Mouse (Mus musculus) lung, embryonic 15.5 days (tissue): ENCODE data around the gene Cmss1. TPM values are rescaled to one million over a fixed set of nuclear protein-coding genes. Genes with fewer than 3 reads are reported as not detected.
A peak's percentile ranks its signal among the peaks of the same experiment; 100 is the strongest.

Experiments
- ATAC-seq: fragments of 200-750 bp; cut with Nextera tagmentation; 2 replicates; pipeline ENCODE4 v1.8.0; 2017; ENCODE audit warnings: moderate number of reproducible peaks, borderline replicate concordance; ENCODE audit not compliant: low FRiP score, low TSS enrichment; ENCODE audit errors: extremely low read depth
- H3K27ac ChIP-seq: fragments of 300-500 bp; sonication (generic); 2 replicates; pipeline ENCODE4 v1.5.1; 2015; ENCODE audit warnings: moderate library complexity, mild to moderate bottlenecking, inconsistent platforms
- H3K27me3 ChIP-seq: fragments of 300-500 bp; sonication (generic); 2 replicates; pipeline ENCODE4 v1.6.1; 2015; ENCODE audit warnings: inconsistent platforms
- H3K36me3 ChIP-seq: fragments of 300-500 bp; sonication (generic); 2 replicates; pipeline ENCODE4 v1.6.1; 2015; ENCODE audit warnings: inconsistent platforms
- H3K4me1 ChIP-seq: fragments of 300-500 bp; sonication (generic); 2 replicates; pipeline ENCODE4 v1.6.1; 2015; ENCODE audit warnings: inconsistent platforms
- H3K4me2 ChIP-seq: fragments of 300-500 bp; sonication (generic); 2 replicates; pipeline ENCODE4 v1.6.1; 2015; ENCODE audit warnings: inconsistent platforms, mild to moderate bottlenecking, moderate library complexity
- H3K4me3 ChIP-seq: fragments of 300-500 bp; sonication (generic); 2 replicates; pipeline ENCODE4 v1.5.1; 2015; ENCODE audit warnings: mild to moderate bottlenecking, inconsistent platforms
- H3K9ac ChIP-seq: fragments of 300-500 bp; sonication (generic); 2 replicates; pipeline ENCODE4 v1.6.1; 2015; ENCODE audit warnings: inconsistent platforms
- H3K9me3 ChIP-seq: fragments of 300-500 bp; sonication (generic); 2 replicates; pipeline ENCODE4 v1.6.1; 2016; ENCODE audit warnings: inconsistent platforms
- WGBS: fragments of 180-500 bp; shearing (Covaris S2); methylation state at CpG from one replicate; pipeline ENCODE4 v1.1.7; 2015; 5-methylcytosine and 5-hydroxymethylcytosine counted together
- polyA plus RNA-seq: library from polyadenylated mRNA; unstranded; fragments of >200 nt; fragmentation: Nextera tagmentation; extraction: Ambion mirVana; gene quantifications from 2 replicates; pipeline ENCODE4 v1.2.1, GENCODE M21; 2015

Cmss1 gene
- polyA plus RNA-seq, 1 experiment from 2014 or later, result 55.4 TPM

DNA sequence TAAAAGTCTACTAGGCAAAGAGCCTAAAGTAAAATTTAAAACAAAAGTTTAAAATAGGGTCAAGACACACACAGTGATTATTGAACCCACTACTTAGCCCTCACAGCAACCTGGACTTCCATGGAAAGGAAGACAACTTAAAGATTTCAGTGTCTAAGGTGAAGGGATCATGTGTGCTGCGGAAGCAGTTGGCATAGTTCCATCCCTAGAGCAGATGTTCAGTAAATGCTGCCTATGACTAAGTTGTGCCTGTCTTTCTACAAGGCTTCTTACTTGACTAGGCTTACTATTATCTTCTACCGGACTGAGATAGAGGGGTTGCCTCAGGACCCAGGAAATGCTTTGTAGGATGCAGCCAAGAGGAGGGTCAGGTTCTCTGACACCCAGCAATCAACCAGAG is 50.4 kb downstream of the Cmss1 start:
- no peak for ATAC-seq
- H3K9me3 ChIP-seq, result no peaks in the 10 kb centered on the region
- no peak overlapping the region for H3K4me2 ChIP-seq
- no peak overlapping the region for H3K9ac ChIP-seq
- 0 out of 2 replicates have a peak, but pooled peaks cover 3% of the 10 kb centered on the region for H3K36me3 ChIP-seq
- peaks cover 20% of the 10 kb centered on the region; the same call in 1 of the 2 replicates for H3K4me1 ChIP-seq
- H3K27me3 ChIP-seq, result no peaks in the 10 kb centered on the region
- no peak overlapping the region for H3K4me3 ChIP-seq
- 71% methylated on average over 2 of the region's 2 CpGs for WGBS
- H3K27ac ChIP-seq, result no peak overlapping the region

DNA sequence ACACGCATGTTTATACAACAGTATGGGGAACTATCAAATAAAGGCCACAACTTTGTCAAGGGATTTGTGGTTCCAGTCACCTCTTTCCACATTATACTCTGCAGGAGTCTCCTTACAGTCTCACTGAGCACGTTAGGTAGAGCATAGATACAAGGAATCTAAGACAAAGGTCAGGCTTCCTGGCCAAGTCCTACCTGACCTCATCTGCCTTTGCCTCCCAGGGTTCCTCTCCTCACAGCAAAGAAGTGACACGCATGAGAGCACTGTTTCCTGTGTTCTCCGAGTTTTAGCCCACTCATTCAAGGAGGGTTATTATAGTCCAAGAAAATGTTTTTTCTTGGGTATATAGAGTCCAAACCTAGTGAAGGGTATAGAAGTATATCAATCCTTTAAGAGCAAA is 51.0 kb downstream of the Cmss1 start:
- Histone ChIP-seq H3K27ac (no peak overlapping the region), H3K36me3 (0 out of 2 replicates have a peak, but pooled peaks cover 3% of the 10 kb centered on the region), H3K4me2 (no peak overlapping the region), H3K4me1 (peaks cover 20% of the 10 kb centered on the region; the same call in 1 of the 2 replicates), H3K27me3 (no peaks in the 10 kb centered on the region), H3K9me3 (no peaks in the 10 kb centered on the region), H3K9ac (no peak overlapping the region), H3K4me3 (no peak overlapping the region)
- 73% methylated on average over 4 of the region's 4 CpGs for WGBS
- no peak for ATAC-seq

DNA sequence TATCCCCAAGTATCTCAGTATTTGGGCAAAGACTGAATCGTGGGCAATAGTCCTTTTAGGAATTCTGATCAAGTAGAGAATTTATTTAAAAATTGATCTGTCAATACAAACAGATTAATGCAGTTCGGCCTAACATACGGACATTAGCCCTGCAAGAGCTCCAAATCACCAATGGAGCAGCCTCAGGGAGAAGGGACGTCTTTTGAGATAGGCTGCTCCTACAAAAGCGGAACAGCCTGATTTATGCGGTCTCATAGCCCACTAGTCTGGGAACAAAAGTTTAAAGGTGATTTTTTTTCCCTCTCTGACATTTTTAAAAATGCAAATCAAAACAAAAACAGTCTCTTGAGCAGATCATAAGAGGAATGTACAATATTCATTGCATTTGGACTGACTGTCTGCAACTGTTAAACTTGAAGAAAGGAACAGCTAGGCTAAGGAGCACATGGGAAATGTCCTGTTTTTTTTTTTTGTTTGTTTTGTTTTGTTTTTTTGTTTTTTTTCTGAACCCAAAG is 51.7 kb downstream of the Cmss1 start:
- H3K9me3 ChIP-seq, result no peaks in the 10 kb centered on the region
- ATAC-seq, result no peak
- H3K36me3 ChIP-seq, result 0 out of 2 replicates have a peak, but pooled peaks cover 2% of the 10 kb centered on the region
- H3K4me2 ChIP-seq, result no peak overlapping the region
- no peak overlapping the region for H3K27ac ChIP-seq
- peaks cover 20% of the 10 kb centered on the region; the same call in 1 of the 2 replicates for H3K4me1 ChIP-seq
- no peak overlapping the region for H3K9ac ChIP-seq
- H3K4me3 ChIP-seq, result no peak overlapping the region
- WGBS, result 80% methylated on average over 6 of the region's 6 CpGs
- H3K27me3 ChIP-seq, result no peaks in the 10 kb centered on the region

DNA sequence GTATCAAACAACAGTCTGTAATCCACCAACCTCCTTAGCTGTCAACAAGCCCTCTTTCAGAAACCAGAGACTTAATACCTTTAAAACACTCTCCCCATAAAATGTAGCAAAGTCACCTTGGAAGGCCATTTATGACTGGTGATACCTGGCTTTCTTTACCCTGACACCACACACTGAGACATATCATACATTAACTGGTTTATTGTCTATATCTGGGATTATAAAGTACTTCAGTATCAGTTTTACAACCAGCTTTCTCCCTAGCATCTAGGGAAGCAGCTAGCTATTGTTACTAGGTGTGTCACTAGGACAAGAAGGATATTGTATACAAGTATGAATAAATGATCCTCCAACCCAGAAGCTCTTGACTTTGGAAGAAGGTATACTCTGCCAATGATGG is 53.4 kb downstream of the Cmss1 start:
- Histone ChIP-seq H3K27me3 (no peaks in the 10 kb centered on the region), H3K4me2 (no peak overlapping the region)

DNA sequence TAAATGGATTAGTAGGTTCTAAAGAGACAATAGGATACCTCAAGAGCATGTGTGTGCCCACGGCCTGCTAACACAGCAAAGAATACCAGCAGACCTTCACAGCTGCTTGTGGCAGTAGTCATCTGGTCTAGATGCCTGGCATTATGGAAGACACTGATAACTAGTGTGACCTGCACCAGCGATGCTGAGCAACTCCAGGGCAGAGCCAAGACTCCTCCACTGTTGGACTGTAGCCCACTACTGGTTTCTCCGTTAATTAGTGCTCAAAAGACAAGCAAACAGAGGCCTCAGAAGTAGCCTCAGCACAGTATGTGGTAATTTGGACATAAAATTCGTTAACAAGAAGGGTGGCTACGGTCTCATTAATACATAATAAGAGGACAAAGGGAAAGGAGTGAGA is 54.0 kb downstream of the Cmss1 start:
- peaks cover 20% of the 10 kb centered on the region; the same call in 1 of the 2 replicates for H3K4me1 ChIP-seq
- H3K4me3 ChIP-seq, result no peak overlapping the region
- H3K36me3 ChIP-seq, result no peaks in the 10 kb centered on the region
- no peak for ATAC-seq
- H3K27ac ChIP-seq, result no peak overlapping the region
- H3K9ac ChIP-seq, result no peak overlapping the region
- no peaks in the 10 kb centered on the region for H3K9me3 ChIP-seq
- 90% methylated on average over 5 of the region's 5 CpGs for WGBS
- peak overlapping the region; percentile 18; the same call in 1 of the 2 replicates for H3K4me2 ChIP-seq
- H3K27me3 ChIP-seq, result no peaks in the 10 kb centered on the region

More for the DNA sequence above, 53.4 kb downstream of the Cmss1 start:
- H3K27ac ChIP-seq, result no peak overlapping the region
- no peaks in the 10 kb centered on the region for H3K9me3 ChIP-seq
- H3K4me3 ChIP-seq, result no peak overlapping the region
- H3K36me3 ChIP-seq, result no peaks in the 10 kb centered on the region
- no peak for ATAC-seq
- H3K9ac ChIP-seq, result no peak overlapping the region
- H3K4me1 ChIP-seq, result peaks cover 20% of the 10 kb centered on the region; the same call in 1 of the 2 replicates

DNA sequence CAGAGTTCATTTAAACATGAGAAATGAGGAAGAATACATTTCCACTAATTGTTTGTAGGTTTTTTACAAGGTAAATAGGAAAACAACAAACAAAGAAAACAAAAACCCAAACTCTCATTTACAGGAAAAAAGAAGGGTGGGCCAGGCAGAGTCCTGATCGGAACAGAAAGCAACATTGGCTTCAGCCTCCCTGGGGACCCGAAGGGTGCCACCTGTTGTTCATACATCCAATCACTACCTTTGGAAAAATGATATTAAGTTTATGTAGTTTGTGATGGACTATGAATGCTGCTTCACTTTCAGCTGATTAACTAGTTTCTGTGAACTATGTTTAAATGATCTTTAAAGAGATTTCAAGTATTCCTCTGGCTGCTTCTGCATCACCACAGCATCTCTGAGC is 55.0 kb downstream of the Cmss1 start:
- Histone ChIP-seq H3K4me3 (0 out of 2 replicates have a peak overlapping the region, but pooled peaks have one; percentile 13), H3K4me2 (peak overlapping the region; percentile 41), H3K27me3 (no peaks in the 10 kb centered on the region), H3K27ac (no peak overlapping the region), H3K9ac (no peak overlapping the region), H3K9me3 (no peaks in the 10 kb centered on the region), H3K4me1 (peaks cover 20% of the 10 kb centered on the region; the same call in 1 of the 2 replicates), H3K36me3 (no peaks in the 10 kb centered on the region)
- ATAC-seq, result no peak
- WGBS, result 71% methylated on average over 2 of the region's 2 CpGs

DNA sequence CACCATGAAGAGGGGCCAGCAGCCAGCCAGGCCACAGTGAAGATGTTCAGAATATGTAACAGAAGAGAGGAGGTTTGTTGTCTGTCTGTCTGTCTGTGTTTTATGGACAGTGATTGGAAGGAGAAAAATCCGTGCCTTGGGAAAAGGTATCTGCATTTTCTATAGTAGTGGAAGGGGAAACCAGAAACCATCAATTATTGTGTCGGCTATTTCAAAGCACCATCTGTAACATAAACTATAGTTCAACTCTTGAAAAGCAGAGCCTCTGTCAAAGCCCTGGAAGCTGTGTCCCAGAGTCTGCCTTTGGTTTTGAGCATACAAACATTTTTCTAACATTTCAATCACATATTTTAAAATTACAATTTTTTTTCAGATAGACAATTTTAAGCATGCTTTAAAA is 55.8 kb downstream of the Cmss1 start:
- no peaks in the 10 kb centered on the region for H3K36me3 ChIP-seq
- no peak overlapping the region for H3K9ac ChIP-seq
- H3K27me3 ChIP-seq, result no peaks in the 10 kb centered on the region
- 25% methylated on average over 2 of the region's 2 CpGs for WGBS
- peak overlapping the region; percentile 32 for H3K4me3 ChIP-seq
- peaks cover 20% of the 10 kb centered on the region; the same call in 1 of the 2 replicates for H3K4me1 ChIP-seq
- no peak for ATAC-seq
- H3K4me2 ChIP-seq, result peak overlapping the region; percentile 41
- H3K27ac ChIP-seq, result no peak overlapping the region; the same call in 1 of the 2 replicates
- no peaks in the 10 kb centered on the region for H3K9me3 ChIP-seq

DNA sequence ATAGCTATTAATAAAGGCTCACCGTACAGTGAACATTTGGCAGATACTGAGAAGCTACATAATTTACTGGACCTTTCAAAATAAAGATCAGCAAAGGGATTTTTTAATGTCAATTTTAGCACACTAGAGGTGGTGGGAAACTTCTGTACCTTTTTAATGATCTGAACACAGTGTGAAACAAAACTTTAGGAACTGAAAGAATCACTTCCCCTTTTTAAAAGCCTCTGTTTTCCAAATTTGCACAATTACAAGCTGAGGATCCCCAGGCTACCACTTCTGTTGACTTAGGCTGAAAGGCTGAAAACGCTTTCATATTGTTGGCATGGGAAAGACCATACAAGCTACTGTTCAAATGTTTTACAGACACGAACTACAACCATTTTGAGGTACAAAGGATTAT is 56.6 kb downstream of the Cmss1 start:
- Histone ChIP-seq H3K9me3 (no peaks in the 10 kb centered on the region), H3K4me2 (peak overlapping the region; percentile 81), H3K27ac (peak overlapping the region; percentile 25; the same call in 1 of the 2 replicates), H3K9ac (peak overlapping the region; percentile 17; the same call in 1 of the 2 replicates), H3K36me3 (no peaks in the 10 kb centered on the region), H3K4me1 (peaks cover 20% of the 10 kb centered on the region; the same call in 1 of the 2 replicates), H3K27me3 (no peaks in the 10 kb centered on the region), H3K4me3 (peak overlapping the region; percentile 69)
- ATAC-seq, result no peak
- 37% methylated on average over 3 of the region's 3 CpGs for WGBS

DNA sequence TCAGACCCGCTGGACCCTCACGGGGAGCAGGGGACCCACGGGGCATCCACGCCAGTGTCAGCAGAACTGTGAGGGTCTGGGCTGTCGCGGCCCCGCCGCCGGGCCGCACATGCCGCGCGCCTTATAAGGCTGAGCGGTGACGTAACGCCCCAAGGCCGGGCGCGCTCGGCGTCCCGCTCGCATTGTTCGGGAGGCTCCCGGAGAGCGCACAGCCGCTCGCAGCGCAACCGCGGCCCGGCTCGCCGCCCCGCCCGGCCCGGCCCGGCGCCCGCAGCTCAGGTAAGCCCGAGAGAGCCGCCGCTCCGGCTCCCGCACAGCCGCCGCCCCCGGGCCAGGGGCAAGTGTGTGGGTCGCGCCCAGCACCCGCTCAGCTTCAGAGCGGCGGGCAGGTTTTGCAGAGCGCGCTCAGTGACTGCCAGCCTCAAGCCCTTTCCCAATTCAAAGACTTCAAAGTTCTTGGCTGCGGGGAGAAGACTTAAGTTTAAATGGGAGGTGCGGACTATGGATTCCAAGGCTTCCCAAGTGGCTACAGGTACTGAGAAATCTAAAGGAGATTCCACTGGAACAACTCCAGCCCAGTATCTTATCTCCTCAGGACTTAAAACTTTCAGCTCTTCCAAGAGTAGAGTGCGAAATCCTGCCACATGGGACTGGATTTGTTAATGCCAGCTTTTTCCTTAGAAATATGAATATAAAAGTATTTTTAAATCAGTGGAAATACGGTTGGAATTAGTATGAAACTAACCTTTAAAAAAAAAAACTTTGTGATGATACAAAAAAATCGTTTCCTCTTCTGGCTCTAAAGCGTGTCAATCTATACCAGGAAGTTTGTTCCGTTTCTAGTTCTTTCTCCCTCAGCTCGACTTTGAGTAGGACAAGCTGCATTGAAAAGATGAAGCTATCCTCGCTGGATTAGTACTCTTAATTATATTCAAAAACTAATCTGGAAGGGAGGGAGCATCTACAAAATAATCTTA is 57.3 kb downstream of the Cmss1 start:
- under 1% methylated on average over 64 of the region's 64 CpGs for WGBS

DNA sequence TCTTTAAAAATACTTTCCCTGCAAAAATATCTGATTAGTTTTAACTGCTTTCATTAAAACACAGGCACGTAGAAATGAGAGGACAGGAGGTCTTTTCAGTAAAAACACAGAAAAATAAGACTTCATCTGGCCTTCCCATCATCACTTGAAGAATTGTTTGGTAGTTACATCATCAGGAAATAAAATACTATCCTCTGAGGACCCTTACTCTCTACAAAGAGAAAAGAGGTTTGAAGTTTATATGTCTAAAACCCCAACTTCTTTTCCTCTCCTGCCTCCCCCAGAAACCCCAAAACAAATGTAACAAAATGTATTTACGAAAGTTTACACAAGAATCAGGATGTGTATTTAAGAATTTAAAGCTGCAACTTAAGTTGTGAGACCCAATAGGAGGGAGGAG is 58.1 kb downstream of the Cmss1 start:
- peak overlapping the region; percentile 69 for H3K4me3 ChIP-seq
- H3K27me3 ChIP-seq, result no peaks in the 10 kb centered on the region
- H3K4me1 ChIP-seq, result peaks cover 19% of the 10 kb centered on the region; the same call in 1 of the 2 replicates
- ATAC-seq, result no peak
- WGBS, result 45% methylated on average over 2 of the region's 2 CpGs
- peak overlapping the region; percentile 81 for H3K4me2 ChIP-seq
- no peaks in the 10 kb centered on the region for H3K9me3 ChIP-seq
- no peaks in the 10 kb centered on the region for H3K36me3 ChIP-seq
- peak overlapping the region; percentile 81 for H3K9ac ChIP-seq
- H3K27ac ChIP-seq, result no peak overlapping the region

More for the DNA sequence above, 57.3 kb downstream of the Cmss1 start:
- Histone ChIP-seq H3K9me3 (no peaks in the 10 kb centered on the region), H3K27ac (peak overlapping the region; percentile 71), H3K4me1 (peaks cover 20% of the 10 kb centered on the region; the same call in 1 of the 2 replicates), H3K27me3 (no peaks in the 10 kb centered on the region), H3K9ac (peak overlapping the region; percentile 81), H3K36me3 (no peaks in the 10 kb centered on the region), H3K4me3 (peak overlapping the region; percentile 69), H3K4me2 (peak overlapping the region; percentile 81)
- peak; percentile 96 for ATAC-seq

DNA sequence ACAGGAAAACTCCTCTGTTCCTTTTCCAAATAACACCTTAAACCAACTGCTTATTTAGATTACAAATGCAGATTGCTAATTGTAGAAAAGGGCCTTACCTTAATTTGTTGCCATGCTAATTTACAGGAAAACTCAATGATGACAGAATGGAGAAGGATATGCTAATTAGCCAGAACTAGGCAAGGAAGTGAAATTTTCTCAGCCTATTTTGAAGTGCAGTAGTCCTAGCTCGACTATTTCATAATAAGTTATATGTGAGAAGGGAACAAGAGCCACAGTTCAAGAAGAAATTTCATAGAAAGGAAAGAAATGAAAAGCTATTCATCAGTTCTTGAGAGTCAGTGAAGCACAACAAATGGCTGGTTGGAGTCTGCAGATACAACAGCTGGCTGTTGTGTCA is 60.3 kb downstream of the Cmss1 start:
- Histone ChIP-seq H3K4me3 (no peak overlapping the region), H3K36me3 (no peaks in the 10 kb centered on the region), H3K4me1 (peaks cover 2% of the 10 kb centered on the region; the same call in 1 of the 2 replicates), H3K9ac (no peak overlapping the region), H3K27ac (no peak overlapping the region), H3K4me2 (no peak overlapping the region), H3K27me3 (no peaks in the 10 kb centered on the region), H3K9me3 (no peaks in the 10 kb centered on the region)
- 64% methylated on average over 1 of the region's 1 CpGs for WGBS
- no peak for ATAC-seq

DNA sequence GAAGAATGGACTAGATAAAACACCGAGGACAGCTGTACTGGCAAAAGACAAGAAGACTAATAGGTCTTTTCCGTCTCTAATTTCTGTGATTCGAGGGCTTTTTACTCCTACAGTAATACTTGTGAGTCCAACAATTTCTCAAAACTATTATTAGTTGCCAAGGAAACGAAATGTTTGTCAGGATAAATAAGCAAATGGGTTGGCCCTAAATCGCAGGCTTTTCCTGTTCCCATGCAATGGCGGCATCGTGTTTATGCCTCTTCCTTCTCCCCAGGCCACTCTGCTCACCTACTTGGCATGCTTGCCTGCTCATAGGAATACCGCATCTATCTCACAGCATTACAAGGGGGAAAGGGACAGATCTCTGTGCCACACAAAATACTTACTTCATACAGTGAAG is 62.2 kb downstream of the Cmss1 start:
- peak overlapping the region; percentile 42; the same call in 1 of the 2 replicates for H3K27ac ChIP-seq
- H3K27me3 ChIP-seq, result no peaks in the 10 kb centered on the region
- no peak for ATAC-seq
- H3K4me1 ChIP-seq, result peaks cover 2% of the 10 kb centered on the region; the same call in 1 of the 2 replicates
- WGBS, result 31% methylated on average over 8 of the region's 8 CpGs
- H3K9me3 ChIP-seq, result no peaks in the 10 kb centered on the region
- H3K9ac ChIP-seq, result no peak overlapping the region
- H3K4me2 ChIP-seq, result no peak overlapping the region
- no peak overlapping the region for H3K4me3 ChIP-seq
- no peaks in the 10 kb centered on the region for H3K36me3 ChIP-seq
